Mouse (Mus musculus) hindbrain, embryonic 15.5 days (tissue): ENCODE measurements around the gene Tnfrsf9. TPM values are rescaled to one million over a fixed set of nuclear protein-coding genes. Genes with fewer than 3 reads are reported as not detected.

Source experiments
- ATAC-seq: fragments of 200-750 bp; cut with Nextera tagmentation; 2 replicates; pipeline ENCODE4 v1.8.0; 2017; ENCODE audit warnings: low read depth, moderate number of reproducible peaks, moderate TSS enrichment; ENCODE audit not compliant: low FRiP score
- H3K27ac ChIP-seq: fragments of 300-500 bp; sonication (generic); replicated peaks from 2 replicates; pipeline ENCODE4 v1.5.1; 2015; ENCODE audit warnings: mild to moderate bottlenecking, inconsistent platforms
- H3K27me3 ChIP-seq: fragments of 300-500 bp; sonication (generic); 2 replicates; pipeline ENCODE4 v1.6.1; 2015; ENCODE audit warnings: control low read depth, inconsistent platforms
- H3K36me3 ChIP-seq: fragments of 300-500 bp; sonication (generic); 2 replicates; pipeline ENCODE4 v1.6.1; 2015; ENCODE audit warnings: control low read depth, inconsistent platforms
- H3K4me1 ChIP-seq: fragments of 300-500 bp; sonication (generic); replicated peaks from 2 replicates; pipeline ENCODE4 v1.6.1; 2015; ENCODE audit warnings: control low read depth, inconsistent platforms
- H3K4me2 ChIP-seq: fragments of 300-500 bp; sonication (generic); 2 replicates; pipeline ENCODE4 v1.6.1; 2015; ENCODE audit warnings: moderate library complexity, mild to moderate bottlenecking, inconsistent platforms
- H3K4me3 ChIP-seq: fragments of 300-500 bp; sonication (generic); 2 replicates; pipeline ENCODE4 v1.5.1; 2015; ENCODE audit warnings: mild to moderate bottlenecking, inconsistent platforms
- H3K9ac ChIP-seq: fragments of 300-500 bp; sonication (generic); 2 replicates; pipeline ENCODE4 v1.6.1; 2015; ENCODE audit warnings: inconsistent platforms
- H3K9me3 ChIP-seq: fragments of 300-500 bp; sonication (generic); 2 replicates; pipeline ENCODE4 v1.6.1; 2016; ENCODE audit warnings: control low read depth, inconsistent platforms
- WGBS: fragments of 180-500 bp; shearing (Covaris S2); methylation state at CpG from one replicate; pipeline ENCODE4 v1.1.7; 2015; 5-methylcytosine and 5-hydroxymethylcytosine counted together
- polyA plus RNA-seq: library from polyadenylated mRNA; unstranded; fragments of >200 nt; fragmentation: Nextera tagmentation; extraction: Ambion mirVana; gene quantifications from 2 replicates; pipeline ENCODE4 v1.2.1, GENCODE M21; 2015

Gene Tnfrsf9
- polyA plus RNA-seq = 0.34 and 0.41 TPM in 2 replicates

DNA sequence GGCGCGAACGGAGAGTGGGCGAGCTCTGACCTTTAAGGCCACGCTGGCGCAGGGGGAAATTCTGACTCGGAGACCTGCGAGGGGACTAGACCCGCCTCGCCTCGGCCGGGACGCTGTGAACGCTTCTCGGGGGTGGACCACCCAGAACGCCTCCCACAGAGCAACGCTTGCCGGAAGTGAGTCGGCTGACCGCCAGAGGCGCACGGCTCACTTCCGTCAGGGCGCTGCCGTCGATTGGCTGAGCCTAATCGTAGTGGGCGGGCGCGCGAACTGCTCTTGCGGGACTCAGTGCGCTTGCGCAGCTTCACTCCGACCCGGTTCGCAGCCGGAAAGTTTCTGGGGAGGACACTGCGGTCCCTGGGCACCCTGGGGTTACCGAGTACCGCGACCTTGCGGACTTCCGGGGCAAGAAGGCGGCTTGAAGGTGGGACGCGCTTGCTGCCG lies at the start of gene Tnfrsf9, which contains the start of gene Park7:
Tnfrsf9 (plus strand) TSS at position 273 of the 444 bp plus-strand sequence.
Park7 (minus strand) TSS at position 148 of the 444 bp plus-strand sequence.
- H3K36me3 ChIP-seq = no peaks in the 10 kb centered on the region

DNA sequence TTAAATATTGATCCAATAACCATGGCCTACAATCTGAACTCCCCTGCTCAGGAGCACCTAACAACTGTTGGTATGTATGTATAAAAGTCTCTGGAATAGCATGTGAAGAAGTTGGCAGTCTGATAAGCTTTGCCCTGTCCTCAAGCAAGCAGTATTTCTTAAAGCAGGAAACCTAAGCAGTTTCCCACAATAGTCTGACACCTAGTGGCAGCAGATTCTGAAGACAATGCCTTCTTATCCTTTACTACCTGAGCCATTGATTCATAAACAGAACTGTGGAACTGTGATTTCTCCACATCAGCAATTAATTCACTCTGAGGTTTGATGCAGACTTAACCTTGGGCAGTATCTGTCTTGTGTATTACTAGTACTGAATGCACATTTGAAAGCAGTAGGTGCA lies 49.0 kb upstream of the Tnfrsf9 start:
- no peak overlapping the region for H3K27ac ChIP-seq
- H3K4me2 ChIP-seq = no peak overlapping the region
- H3K27me3 ChIP-seq = no peaks in the 10 kb centered on the region
- H3K4me1 ChIP-seq = 0 out of 2 replicates have a peak, but pooled peaks cover 4% of the 10 kb centered on the region
- no peak for ATAC-seq
- H3K9ac ChIP-seq = no peak overlapping the region
- H3K9me3 ChIP-seq = no peaks in the 10 kb centered on the region
- H3K4me3 ChIP-seq = no peak overlapping the region
- H3K36me3 ChIP-seq = peaks cover 28% of the 10 kb centered on the region

More for the DNA sequence above, at the start of gene Tnfrsf9, which contains the start of gene Park7:
- H3K27ac ChIP-seq = peak within 1 kb of the TSS; percentile 89
- H3K4me3 ChIP-seq = peak within 1 kb of the TSS; percentile 73
- H3K9ac ChIP-seq = peak within 1 kb of the TSS; percentile 85
- WGBS = under 1% methylated on average over 48 of the region's 48 CpGs
- peak within 1 kb of the TSS; percentile 74 for H3K4me2 ChIP-seq
- H3K9me3 ChIP-seq = no peaks in the 10 kb centered on the region
- ATAC-seq = peak; percentile 85
- peaks cover 24% of the 10 kb centered on the region for H3K4me1 ChIP-seq
- no peaks in the 10 kb centered on the region for H3K27me3 ChIP-seq

DNA sequence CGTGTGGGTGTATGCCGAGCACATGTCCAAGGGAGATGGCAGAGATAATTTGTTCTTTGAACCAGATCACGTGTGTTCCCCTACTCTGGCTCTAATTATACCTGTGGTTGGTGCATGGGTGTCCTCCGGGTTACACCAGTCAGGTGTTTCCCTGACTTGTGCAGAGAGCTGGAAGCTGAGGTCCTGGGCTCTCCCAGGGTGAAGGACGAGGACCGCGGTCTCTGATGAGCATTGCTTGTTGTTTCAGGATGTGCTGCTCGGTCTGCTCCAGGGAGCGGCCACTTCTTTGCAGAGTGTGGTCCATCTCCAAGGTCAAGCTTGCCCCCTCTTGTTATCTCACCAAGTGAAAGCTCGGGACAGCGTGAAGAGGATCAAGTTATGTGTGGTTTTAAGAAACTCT lies 48.3 kb upstream of the Tnfrsf9 start:
- Histone ChIP-seq H3K36me3 (peaks cover 28% of the 10 kb centered on the region), H3K4me2 (no peak overlapping the region), H3K9ac (no peak overlapping the region), H3K27ac (no peak overlapping the region), H3K4me3 (no peak overlapping the region), H3K9me3 (no peaks in the 10 kb centered on the region), H3K4me1 (0 out of 2 replicates have a peak, but pooled peaks cover 4% of the 10 kb centered on the region), H3K27me3 (no peaks in the 10 kb centered on the region)
- WGBS = 91% methylated on average over 11 of the region's 11 CpGs
- ATAC-seq = no peak

DNA sequence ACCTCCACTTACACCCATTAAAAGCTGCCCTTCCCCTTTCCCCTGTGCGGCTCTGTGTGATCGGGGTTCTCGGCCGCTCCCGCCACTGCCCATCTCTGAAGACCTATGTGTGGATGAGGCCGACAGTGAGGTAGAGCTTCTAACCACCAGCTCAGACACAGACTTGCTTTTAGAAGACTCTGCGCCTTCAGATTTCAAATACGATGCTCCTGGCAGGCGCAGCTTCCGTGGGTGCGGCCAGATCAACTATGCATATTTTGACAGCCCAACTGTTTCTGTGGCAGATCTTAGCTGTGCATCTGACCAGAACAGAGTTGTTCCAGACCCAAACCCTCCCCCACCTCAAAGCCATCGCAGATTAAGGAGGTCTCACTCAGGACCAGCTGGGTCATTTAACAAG lies 47.9 kb upstream of the Tnfrsf9 start:
- H3K27me3 ChIP-seq = no peaks in the 10 kb centered on the region
- WGBS = 97% methylated on average over 9 of the region's 12 CpGs
- no peak overlapping the region for H3K4me2 ChIP-seq
- no peak overlapping the region for H3K9ac ChIP-seq
- H3K4me3 ChIP-seq = no peak overlapping the region
- H3K27ac ChIP-seq = no peak overlapping the region
- H3K9me3 ChIP-seq = no peaks in the 10 kb centered on the region
- ATAC-seq = no peak
- H3K36me3 ChIP-seq = peaks cover 28% of the 10 kb centered on the region
- H3K4me1 ChIP-seq = peaks cover 8% of the 10 kb centered on the region

DNA sequence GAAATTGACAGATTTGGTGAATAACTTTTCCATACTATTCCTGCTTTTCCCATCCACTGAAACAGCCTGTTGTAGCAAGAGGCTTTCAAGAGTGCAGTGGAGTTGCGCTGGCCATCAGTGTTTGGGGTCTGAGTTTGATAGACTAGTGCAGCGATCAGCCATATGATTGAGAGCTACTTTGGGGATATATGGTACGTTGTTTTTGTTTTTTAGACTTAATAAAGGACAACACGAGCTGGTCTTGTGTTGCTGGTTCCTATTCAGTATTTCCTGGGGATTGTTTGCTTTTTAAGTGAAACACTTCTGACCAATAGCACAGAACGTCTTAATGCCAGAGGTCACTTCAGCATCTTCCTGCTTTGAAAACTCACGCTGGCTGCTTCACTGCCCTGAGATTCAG lies 46.2 kb upstream of the Tnfrsf9 start:
- peaks cover 21% of the 10 kb centered on the region for H3K4me1 ChIP-seq
- WGBS = 88% methylated on average over 6 of the region's 6 CpGs

DNA sequence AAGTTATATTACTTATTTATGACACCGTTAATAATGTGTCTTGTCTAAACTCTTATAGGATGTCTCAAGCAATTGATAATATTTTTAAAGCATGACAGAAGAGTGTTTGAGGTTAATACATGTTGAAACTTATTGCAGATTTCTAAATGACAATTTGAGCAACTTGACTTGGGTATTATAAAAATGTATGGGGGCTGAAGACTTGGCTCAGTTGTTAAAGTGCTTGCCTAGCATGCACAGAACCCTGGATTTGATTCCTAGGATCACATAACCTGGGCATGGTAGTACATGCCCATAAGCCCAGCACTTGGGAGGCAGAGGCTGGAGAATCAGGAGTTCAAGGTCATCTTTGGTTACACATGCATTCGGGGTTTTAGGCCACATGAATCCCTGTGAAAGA lies 45.5 kb upstream of the Tnfrsf9 start:
- ATAC-seq = no peak
- H3K27me3 ChIP-seq = no peaks in the 10 kb centered on the region
- no peak overlapping the region for H3K9ac ChIP-seq
- H3K4me1 ChIP-seq = peaks cover 21% of the 10 kb centered on the region
- no peak overlapping the region for H3K4me3 ChIP-seq
- no peaks in the 10 kb centered on the region for H3K9me3 ChIP-seq
- H3K36me3 ChIP-seq = peaks cover 28% of the 10 kb centered on the region
- 88% methylated on average over 2 of the region's 2 CpGs for WGBS
- no peak overlapping the region for H3K4me2 ChIP-seq
- no peak overlapping the region for H3K27ac ChIP-seq

More for the DNA sequence above, 46.2 kb upstream of the Tnfrsf9 start:
- H3K4me3 ChIP-seq = no peak overlapping the region
- H3K9ac ChIP-seq = no peak overlapping the region
- H3K27ac ChIP-seq = no peak overlapping the region
- H3K36me3 ChIP-seq = peaks cover 28% of the 10 kb centered on the region
- no peak for ATAC-seq
- no peaks in the 10 kb centered on the region for H3K9me3 ChIP-seq
- no peak overlapping the region for H3K4me2 ChIP-seq
- H3K27me3 ChIP-seq = no peaks in the 10 kb centered on the region

DNA sequence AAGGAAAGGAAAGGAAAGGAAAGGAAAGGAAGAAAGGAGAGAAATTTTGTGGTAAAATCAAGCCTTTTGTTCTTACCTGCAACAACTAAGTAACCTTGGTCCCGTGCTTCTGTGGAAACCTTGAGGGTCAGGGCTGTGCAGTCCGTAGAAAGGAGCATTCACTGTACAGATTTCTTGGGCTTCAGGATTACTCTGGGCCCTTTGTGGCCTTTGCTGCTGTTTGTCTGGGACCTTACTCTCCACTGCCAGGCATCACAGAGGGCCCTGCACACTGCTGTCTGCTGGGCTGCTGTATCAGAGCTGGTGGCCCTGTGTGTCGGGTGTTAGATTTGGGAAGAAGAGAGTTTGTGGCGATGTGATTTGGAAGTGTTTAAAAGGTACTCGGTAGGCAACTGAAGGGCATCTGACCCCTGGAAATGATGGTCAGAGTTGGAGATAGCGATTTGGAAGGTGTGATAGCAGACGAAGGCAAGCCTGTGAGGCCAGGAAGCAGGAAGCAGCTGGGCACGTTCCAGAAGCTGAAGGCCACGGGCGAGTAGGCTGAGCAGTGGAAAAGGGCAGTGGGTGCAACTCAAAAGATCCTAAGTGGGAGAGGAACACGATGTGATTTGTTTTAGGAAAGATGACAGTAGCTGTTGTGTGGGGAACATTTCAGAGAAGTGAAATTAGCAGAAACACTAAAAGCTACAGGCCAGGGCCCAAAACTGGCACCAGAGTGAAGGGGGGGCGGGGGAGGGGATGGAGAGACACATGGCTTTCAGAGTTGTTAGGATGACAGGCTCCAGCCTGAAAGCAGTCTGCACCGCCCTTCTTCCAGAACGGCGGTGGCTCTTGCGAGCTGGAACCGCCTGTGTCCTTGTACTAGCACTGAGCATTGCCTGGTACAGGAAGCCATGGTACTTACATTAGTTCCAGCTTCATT lies 44.8 kb upstream of the Tnfrsf9 start:
- Histone ChIP-seq H3K4me1 (peaks cover 21% of the 10 kb centered on the region), H3K27me3 (no peaks in the 10 kb centered on the region), H3K4me2 (no peak overlapping the region), H3K27ac (no peak overlapping the region), H3K9ac (no peak overlapping the region), H3K9me3 (no peaks in the 10 kb centered on the region), H3K4me3 (no peak overlapping the region), H3K36me3 (peaks cover 28% of the 10 kb centered on the region)
- 75% methylated on average over 17 of the region's 17 CpGs for WGBS
- ATAC-seq = no peak

DNA sequence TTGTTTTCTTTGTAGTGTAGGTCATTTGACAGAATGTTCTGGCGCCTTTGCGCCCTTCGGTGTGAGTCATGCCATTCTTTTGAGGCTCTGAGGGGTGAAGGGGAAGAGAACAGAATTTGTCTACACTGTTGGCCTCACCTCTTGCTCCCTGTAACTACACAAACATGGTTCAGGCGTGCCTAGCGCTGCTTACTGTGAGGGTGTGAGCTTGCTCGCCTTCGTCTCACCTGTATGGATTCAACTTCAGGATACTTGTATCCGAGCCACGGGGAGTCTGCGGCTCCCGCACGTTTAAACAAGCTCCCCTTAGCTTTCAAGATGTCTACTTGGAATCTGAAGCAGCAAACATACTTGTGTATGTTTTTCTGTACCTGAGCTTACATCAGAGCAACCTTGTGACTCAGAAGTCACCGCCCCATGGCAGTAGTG lies 43.4 kb upstream of the Tnfrsf9 start:
- no peak for ATAC-seq
- no peak overlapping the region for H3K4me3 ChIP-seq
- no peaks in the 10 kb centered on the region for H3K9me3 ChIP-seq
- H3K4me2 ChIP-seq = no peak overlapping the region
- peak overlapping the region; percentile 61; the same call in 1 of the 2 replicates for H3K27ac ChIP-seq
- no peak overlapping the region for H3K9ac ChIP-seq
- no peaks in the 10 kb centered on the region for H3K27me3 ChIP-seq
- WGBS = 86% methylated on average over 13 of the region's 13 CpGs
- peaks cover 17% of the 10 kb centered on the region for H3K4me1 ChIP-seq
- peaks cover 23% of the 10 kb centered on the region for H3K36me3 ChIP-seq

DNA sequence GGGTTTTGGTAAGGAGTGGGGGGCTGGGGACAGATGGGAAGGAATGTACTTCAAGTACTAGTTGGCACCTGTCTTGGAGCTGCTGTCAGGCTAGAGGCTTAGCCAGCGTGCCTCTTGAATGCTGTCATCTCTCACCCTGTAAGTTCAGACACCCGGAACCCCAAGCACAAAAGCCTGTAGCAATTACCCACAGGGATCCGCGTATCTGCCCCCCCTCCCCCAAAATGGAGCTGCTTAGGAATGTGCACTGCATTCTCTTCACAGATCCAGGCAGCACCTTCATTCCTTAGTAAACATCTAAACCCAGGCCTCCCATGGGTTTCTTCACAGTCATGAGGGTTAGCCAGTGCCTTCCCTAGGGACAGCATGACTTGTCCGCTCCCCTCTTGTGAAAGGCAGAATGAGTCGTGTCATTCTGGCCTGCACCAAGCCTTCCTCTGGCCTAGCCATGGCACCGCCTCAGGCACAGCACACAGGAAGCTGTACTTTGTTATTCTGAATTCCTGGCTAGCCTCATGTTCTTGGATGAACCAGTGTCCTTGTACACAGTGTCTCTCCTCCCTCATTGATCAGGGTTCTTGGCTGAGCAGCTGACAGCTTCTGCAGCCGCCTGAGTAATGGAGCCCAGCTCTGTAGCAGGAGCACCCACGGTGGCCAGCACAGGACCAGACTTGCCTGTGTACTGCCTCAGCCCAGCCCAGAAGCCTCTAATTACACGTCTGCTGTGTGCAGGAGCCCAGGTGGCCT lies 42.8 kb upstream of the Tnfrsf9 start:
- H3K27ac ChIP-seq = peak overlapping the region; percentile 61
- WGBS = 24% methylated on average over 10 of the region's 10 CpGs
- no peak overlapping the region for H3K4me2 ChIP-seq

DNA sequence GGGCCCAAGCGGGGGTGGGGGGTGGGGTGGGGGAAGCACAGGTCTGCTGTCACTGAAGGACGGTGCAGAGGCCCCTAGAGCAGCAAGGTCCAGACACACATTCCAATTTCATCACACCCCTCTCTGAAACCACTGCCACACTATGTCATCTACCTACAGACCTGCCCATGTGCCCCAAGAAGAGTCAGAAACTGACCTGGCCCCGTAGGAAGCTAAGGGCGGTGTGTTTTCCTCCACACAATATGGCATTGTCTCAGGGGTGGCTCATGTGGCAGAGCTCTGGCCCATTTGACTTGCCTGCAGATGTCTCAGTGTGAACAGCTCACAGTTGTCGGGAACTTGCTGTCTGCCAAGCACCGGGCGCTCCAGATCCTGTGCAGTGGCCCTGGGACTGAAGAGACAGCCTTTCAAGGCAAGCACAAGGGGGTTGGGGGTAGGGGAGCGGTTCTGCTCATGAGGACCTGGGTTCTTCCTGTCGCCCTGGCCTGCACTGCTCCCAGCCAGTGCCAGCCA lies 42.2 kb upstream of the Tnfrsf9 start:
- no peaks in the 10 kb centered on the region for H3K27me3 ChIP-seq
- no peak overlapping the region for H3K9ac ChIP-seq
- H3K4me2 ChIP-seq = no peak overlapping the region
- peaks cover 11% of the 10 kb centered on the region; the same call in 1 of the 2 replicates for H3K36me3 ChIP-seq
- H3K9me3 ChIP-seq = no peaks in the 10 kb centered on the region
- ATAC-seq = peak; percentile 61
- no peak overlapping the region for H3K4me3 ChIP-seq
- 40% methylated on average over 9 of the region's 9 CpGs for WGBS
- H3K27ac ChIP-seq = peak overlapping the region; percentile 61
- H3K4me1 ChIP-seq = peaks cover 17% of the 10 kb centered on the region

More for the DNA sequence above, 42.8 kb upstream of the Tnfrsf9 start:
- H3K4me3 ChIP-seq = no peak overlapping the region
- no peak overlapping the region for H3K9ac ChIP-seq
- H3K9me3 ChIP-seq = no peaks in the 10 kb centered on the region
- H3K4me1 ChIP-seq = peaks cover 17% of the 10 kb centered on the region
- H3K36me3 ChIP-seq = peaks cover 17% of the 10 kb centered on the region; the same call in 1 of the 2 replicates
- ATAC-seq = peak; percentile 81
- no peaks in the 10 kb centered on the region for H3K27me3 ChIP-seq

DNA sequence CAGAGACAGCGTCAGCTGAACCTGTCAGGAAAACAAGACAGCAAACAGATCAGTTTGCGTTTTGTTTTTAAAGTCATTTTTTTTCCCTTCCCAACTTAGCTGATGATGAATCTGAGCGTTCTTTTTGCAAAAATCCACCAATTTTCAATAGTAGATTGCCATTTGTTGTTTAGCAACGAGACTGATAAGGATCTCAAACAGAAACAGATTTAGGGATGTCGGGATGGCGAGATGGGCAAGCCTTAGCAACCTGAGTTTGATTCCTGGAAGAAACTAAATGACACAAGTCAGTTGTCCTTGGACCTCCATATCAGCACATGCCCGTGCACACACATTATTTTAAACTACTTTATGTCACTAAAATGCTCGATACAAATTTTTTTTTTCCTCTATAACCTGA lies 41.7 kb upstream of the Tnfrsf9 start:
- Histone ChIP-seq H3K27me3 (no peaks in the 10 kb centered on the region), H3K36me3 (peaks cover 6% of the 10 kb centered on the region; the same call in 1 of the 2 replicates), H3K4me1 (peaks cover 17% of the 10 kb centered on the region), H3K9ac (no peak overlapping the region), H3K27ac (peak overlapping the region; percentile 61), H3K4me3 (no peak overlapping the region), H3K4me2 (no peak overlapping the region), H3K9me3 (no peaks in the 10 kb centered on the region)
- WGBS = 87% methylated on average over 8 of the region's 8 CpGs
- ATAC-seq = no peak
